Mouse (Mus musculus) layer of hippocampus, postnatal 36 days (tissue): Measurements from ENCODE around the gene Odf2. TPM values are rescaled to one million over a fixed set of nuclear protein-coding genes. Genes with fewer than 3 reads are reported as not detected.

Source experiments
- DNase-seq, 2 experiments: peaks; one replicate each; pipeline ENCODE4 v3.0.0; 2022
- total RNA-seq, 2 experiments: library from RNA; stranded (reverse); gene quantifications; 2 replicates each; pipeline ENCODE4 v1.2.3; 2021

Gene Odf2
- total RNA-seq = 100 to 1,000 TPM; 101 to 114 TPM

GRCm38 (mm10) chr2:29889066-29889944 lies at the start of gene Odf2:
Gene Odf2, plus strand, starts transcription at chr2:29889221.
- DNase-seq = peak; percentile 100

- DNase-seq = no peak
Observed at GRCm38 (mm10) chr2:29839460-29839859, 49.6 kb upstream of the Odf2 start.

GRCm38 (mm10) chr2:29843231-29844105 lies 45.6 kb upstream of the Odf2 start:
- no peak for DNase-seq

- DNase-seq = no peak
Observed at GRCm38 (mm10) chr2:29844115-29844514, 44.9 kb upstream of the Odf2 start.

- DNase-seq = no peak
Observed at GRCm38 (mm10) chr2:29844661-29845060, 44.4 kb upstream of the Odf2 start.

GRCm38 (mm10) chr2:29845636-29846035 lies 43.4 kb upstream of the Odf2 start:
- DNase-seq = no peak

GRCm38 (mm10) chr2:29846061-29846853 lies 42.8 kb upstream of the Odf2 start:
- peak in 1 of 2 experiments; percentile 50 for DNase-seq

GRCm38 (mm10) chr2:29846911-29847310 lies 42.1 kb upstream of the Odf2 start:
- DNase-seq = no peak

- no peak for DNase-seq
Observed at GRCm38 (mm10) chr2:29849041-29849440, 40.0 kb upstream of the Odf2 start.

- no peak for DNase-seq
Observed at GRCm38 (mm10) chr2:29849841-29850480, 39.1 kb upstream of the Odf2 start.

- DNase-seq = no peak
Observed at GRCm38 (mm10) chr2:29852957-29853485, 36.0 kb upstream of the Odf2 start.

GRCm38 (mm10) chr2:29853736-29854135 lies 35.3 kb upstream of the Odf2 start:
- no peak for DNase-seq

- no peak for DNase-seq
Observed at GRCm38 (mm10) chr2:29855585-29856210, 33.3 kb upstream of the Odf2 start.

GRCm38 (mm10) chr2:29856451-29857260 lies 32.4 kb upstream of the Odf2 start:
- DNase-seq = peak in 1 of 2 experiments; percentile 52

- no peak for DNase-seq
Observed at GRCm38 (mm10) chr2:29857341-29857740, 31.7 kb upstream of the Odf2 start.

- DNase-seq = no peak
Observed at GRCm38 (mm10) chr2:29857967-29858366, 31.1 kb upstream of the Odf2 start.

GRCm38 (mm10) chr2:29858748-29859473 lies 30.1 kb upstream of the Odf2 start:
- peak; percentile 58 to 63 for DNase-seq

- DNase-seq = no peak
Observed at GRCm38 (mm10) chr2:29865125-29865524, 23.9 kb upstream of the Odf2 start.

- DNase-seq = peak; percentile 79 to 81
Observed at GRCm38 (mm10) chr2:29868949-29869645, 19.9 kb upstream of the Odf2 start, which contains the start of gene Cercam. Gene Cercam, plus strand, starts transcription at chr2:29869164.
